Mouse (Mus musculus) lung, postnatal 25 days (tissue): ENCODE measurements around the gene Tenm2.
A peak's percentile ranks its signal among the peaks of the same experiment; 100 is the strongest.

ENCODE experiments used
- DNase-seq: peaks from one replicate; pipeline ENCODE4 v3.0.0; 2022; ENCODE audit warnings: low spot score

The Tenm2 gene

DNA sequence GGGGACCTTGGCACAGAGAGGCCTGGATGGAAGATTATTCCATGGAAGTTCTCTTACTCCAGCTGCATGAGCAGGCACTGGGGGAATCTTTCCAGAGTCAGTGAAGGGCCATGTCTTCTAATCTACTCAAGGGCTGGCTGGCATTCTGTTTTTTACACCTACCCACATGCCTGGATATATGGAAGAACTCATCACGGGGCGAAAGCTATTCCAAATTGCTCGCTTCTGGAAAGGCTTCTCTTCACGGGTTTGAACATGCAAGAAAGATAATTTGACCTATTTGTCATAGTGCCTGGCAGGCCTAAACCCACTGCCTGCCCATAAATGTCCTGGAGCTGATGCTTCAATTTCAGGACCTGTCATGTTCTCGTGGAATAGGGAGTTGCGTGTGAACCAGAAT, 965.8 kb downstream of the Tenm2 start:
- no peak for DNase-seq

DNA sequence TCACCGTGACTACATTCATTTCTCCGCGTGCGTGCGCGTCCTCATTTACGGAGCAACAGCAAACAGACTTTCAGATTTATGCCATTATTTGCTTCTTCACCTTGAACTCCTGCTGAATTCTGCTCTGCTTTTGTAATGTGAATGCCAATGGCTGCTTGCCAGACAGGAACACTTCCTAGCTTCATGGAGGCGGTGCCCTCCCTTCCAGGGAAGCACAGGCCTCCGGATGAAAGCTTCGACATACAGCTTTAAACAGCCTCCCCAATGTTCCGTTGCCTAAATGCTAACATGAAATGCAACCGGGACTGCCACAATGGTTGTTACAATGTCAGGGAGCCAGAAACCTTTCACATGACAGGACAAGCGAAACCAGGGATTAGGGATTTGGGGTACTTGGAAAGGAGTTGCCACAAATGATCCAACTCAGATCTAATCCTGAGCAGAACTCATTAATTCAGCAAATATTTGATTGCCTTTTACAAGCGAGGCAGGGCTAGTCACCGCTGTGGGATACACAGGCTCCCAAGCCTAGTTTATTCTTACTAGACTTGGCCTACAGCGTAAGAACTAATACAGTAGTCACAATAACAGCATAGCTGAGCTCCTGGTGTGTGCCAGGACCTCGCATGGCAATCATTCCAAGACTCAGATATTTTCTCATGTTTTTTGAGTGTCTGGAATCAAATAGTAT, 970.8 kb downstream of the Tenm2 start:
- no peak for DNase-seq

DNA sequence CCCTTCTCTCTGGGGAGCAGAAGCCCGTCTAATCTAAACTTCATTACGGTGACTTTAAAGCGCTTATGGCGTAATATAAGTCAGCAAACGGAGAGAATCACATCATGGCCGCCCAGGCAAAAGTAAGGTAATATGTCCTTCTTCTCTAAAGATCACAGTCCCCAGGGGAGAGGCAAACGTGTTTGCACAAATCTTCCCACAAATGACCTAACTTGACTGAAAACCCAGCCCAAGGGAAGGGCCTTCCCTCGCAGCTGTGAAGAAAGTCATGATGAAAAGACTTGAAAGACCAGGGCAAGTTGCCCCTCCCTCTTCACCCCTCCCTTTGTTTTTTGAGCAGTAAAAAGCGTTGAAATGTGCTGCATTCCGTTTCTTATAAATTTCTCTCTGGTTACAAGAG, 971.9 kb downstream of the Tenm2 start:
- DNase-seq: no peak

DNA sequence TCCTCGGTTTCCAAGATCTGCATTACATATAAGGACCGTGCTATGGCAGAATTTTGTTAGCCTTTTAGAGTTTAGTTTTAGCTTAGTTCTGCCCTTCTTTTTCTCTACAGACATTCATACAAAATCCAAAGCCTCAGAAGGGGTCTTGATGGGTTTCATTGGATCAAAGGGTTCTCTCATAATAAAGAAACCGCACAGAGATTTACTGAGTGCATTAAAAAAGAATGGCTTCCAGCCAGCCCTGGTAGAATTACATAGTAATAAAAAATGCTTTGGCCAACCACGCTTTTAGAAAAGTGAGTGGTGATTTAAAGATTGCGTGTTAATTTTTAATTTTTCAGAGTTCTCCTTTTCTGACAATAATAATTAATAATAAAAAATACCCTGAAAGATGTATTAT, 978.6 kb downstream of the Tenm2 start:
- no peak for DNase-seq

DNA sequence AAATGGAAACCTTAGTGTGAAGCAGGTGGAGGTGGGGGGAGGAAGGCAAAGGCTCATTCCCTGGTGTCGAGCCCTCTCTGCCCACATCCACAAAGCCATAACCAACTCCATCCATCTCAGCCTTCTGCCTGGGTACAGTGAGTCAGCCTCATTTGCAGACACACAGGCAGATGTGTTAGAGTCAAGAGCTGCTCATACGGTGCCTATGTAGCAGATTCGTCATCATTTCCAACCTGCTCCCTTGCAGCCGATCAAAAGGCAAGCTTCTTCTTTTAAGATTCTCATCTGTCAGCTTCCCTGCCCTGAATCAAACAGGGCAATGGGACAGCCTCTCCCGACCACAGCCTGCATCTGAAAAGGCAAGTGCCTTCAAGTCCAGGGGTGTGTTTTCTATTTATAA, 979.0 kb downstream of the Tenm2 start:
- no peak for DNase-seq

DNA sequence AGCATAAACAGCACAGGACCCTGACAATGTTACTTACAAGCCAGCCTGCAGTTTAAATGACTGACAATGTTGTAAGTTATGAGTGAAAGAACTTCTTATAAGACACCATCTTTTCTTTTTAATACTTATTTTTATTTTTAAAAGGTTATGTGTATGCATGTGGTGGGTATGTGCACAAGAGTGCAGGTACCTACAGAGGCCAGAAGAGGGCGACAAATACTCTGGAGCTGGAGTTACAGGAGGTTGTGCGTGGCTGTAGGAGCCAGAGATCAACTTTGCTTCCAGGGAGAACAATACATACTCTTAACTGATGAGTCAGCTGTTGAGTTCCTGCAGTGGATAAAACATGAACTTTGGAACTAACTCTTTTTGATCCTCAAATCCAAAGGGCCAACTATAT, 981.7 kb downstream of the Tenm2 start:
- no peak for DNase-seq

DNA sequence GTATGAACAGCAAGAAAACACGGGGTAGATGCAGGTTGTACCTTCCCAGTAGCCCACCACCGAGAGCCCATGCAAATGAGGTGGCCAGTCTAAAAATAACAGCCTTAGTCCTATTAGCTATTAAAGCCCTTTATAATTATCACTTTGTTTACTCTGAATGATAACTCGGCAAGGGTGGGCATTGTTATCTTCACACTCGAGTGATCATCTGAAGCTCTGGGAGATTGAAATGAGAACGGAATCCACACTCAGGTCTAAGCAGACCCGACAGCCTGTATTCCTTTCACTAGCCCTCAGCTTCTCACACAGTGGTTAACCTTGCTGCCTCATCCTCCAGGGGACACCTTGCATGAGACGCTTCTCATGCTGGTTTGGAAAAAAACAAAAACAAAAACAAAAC, 985.7 kb downstream of the Tenm2 start:
- no peak for DNase-seq

DNA sequence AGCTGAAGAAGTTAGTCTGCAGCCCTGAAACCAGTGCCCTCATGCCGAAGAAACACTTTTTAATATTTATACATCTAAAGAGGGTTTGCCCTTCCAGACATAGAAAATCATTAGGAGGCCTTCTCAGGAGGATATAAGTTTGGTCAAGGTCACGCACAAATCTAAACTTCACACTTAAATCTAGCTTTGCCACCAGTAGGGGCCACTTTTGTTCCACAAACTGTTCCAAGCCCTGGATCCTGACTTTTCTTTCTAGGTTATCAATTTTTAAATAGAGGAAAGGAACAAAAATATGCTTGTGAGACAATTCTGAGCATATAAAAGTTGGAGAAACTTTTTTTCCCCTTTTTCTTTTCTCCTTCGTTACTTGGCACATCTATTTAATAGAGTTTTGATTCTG, 989.6 kb downstream of the Tenm2 start:
- no peak for DNase-seq

DNA sequence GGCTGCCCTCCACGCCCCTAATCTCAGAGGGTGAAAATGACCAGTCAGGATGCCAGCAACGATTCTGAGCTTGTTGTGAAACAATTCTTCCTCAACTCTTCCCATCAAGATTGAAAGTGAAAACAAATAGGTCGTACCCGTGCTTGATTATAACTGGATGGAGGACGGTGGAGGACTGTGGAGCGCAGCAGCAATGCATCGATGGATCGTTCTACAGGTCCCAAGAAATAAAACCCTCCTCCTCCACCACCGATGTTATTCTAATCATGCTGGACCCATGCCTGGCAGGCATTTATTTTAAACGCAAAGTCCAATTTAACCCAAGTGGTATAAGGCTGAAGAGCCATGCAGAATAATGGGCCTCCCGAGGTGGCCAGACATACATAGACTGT, 991.3 kb downstream of the Tenm2 start:
- no peak for DNase-seq

DNA sequence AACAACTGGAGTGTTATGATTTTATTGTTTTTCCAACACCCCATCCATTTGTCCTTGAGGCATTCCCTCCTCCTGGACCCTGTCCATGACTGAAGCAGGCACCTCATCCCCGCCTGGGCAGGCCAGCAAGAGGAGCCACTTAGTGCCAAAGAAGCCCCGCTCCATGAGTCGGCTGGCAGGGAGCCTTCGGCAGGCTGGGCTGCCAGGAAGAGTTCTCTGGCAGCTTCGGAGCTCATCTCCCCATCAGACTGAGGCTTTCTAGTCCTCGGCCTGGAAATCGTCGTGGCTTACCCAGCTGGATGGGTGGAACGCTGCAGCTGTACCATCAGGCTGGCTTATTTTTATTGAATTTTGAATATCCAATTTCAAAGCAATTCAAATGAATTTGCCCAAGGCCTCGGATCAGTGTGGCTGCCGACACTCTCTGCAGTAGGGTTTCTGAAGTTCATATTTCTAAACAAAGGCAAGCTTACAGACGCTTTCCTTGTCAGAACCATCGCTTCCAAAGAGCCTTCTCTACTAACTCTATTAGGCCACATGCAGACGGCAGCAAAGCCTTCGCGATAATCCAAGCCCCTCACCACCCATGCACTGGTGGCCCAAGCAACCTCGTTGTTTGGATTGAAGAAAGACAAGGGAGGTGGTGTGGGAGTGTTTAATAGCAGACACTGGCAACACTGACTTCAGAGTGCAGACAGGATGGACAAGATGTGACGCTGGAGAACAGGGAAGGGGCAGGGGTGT, 991.8 kb downstream of the Tenm2 start:
- peak; percentile 10 for DNase-seq

DNA sequence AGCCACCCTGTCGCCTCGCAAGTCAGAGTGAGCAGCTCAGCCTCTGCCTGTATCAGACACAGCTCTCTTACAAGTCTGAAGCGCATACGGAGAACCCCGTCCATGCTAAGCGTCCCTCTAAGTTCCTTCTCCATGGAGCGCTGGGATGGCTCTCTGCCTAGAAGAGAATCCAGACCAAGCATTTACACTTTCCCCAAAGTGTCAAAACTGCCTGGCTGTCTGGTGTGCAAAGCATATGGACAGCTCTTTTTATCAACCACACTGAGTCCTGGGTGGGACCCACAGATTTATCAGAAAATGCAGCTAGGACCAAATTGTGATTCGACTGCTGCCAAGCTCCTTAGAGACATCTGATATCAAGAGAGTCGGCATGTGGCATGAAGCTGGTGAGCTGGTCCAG, 996.9 kb downstream of the Tenm2 start:
- DNase-seq: no peak

DNA sequence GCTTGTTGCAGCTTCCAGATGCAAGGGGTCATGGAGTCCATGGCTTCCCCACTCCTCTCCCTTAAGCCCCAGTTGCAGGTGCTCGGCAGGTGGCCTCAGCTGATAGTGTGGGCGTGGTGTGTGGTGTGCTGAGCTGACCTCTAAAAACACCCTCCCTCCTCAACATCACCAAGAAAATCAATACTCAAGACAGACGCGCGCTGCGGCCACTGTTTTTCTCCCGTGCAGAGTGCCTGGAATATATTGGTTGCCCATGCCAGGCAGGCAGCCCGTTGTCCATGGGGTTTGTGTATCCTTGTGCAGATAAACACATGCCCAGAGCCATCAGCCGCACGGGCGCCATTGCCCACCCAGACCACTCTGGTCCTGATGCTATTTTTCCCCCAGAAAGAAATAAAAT, 1007.1 kb downstream of the Tenm2 start:
- DNase-seq: no peak

DNA sequence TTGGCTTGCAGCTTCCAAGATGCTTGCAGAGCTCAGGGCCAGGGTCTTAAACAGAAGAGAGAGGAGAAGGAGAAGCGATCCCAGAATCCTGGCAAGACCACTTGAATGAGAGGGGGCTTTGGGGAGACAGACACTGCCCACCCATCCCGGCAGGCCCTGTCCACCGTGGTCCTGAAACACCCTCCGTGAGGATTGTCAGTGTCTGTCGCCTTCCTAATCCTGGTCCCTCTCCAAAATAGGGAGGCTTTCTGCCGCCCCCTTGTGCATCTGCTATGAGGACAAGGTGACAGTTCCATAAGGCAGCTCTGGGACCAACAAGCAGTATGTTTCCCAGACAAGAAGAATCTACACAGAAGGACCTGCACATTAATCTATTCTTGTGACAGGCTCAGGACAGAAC, 1007.6 kb downstream of the Tenm2 start:
- DNase-seq: no peak

DNA sequence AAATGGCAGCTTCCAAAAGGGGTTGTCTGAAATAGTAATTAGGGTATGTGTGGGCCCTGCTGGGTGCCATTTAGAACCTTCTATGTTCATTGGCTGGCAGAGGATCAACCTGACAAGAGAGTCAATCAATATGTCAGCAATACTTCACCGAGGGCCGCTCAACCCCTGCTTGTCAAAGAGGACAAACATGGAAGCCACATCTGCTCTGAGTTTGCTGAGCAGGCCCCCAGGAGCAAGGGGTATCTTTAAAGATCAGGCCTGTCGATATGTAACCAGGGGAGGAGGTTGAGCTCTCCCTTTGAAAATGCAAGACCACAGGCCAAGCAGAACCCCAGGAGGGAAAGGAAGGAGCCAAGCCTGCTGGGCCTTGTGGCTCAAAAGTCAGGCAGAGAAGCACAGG, 1009.7 kb downstream of the Tenm2 start:
- no peak for DNase-seq

DNA sequence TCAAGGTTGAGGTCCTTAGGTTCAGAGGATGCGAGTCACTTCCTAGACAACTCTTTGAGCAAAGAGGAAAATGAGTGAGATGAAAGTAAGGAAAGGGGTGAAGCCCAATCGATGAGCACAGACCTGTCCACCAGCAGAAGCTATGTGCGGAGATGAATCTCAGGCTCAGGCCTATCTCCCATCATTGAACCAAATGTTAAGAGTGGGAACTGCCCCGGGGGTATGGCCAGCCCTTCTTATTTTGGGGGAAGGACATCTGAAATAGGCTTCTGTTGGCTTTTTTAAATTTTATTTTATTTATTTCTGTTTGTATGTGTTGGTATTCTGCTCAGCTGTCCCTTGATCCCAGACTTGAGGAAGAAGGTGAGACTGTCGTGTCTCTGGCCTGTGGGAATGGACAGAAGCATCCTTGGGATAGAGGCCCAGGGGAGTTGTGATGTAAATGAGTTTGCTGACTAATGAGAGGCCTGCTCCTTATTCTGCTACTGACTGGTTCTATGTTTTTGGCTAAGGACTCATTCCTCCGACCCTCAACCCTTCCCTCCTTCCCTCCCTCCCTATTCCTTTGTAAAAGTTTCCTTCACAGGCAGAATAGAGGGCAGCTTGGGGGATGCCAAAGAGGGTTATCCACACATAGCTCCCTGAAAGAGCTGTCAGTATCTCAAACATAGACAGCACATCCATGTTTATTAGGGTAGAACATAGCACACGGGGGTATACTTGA, 1011.9 kb downstream of the Tenm2 start:
- DNase-seq: no peak

DNA sequence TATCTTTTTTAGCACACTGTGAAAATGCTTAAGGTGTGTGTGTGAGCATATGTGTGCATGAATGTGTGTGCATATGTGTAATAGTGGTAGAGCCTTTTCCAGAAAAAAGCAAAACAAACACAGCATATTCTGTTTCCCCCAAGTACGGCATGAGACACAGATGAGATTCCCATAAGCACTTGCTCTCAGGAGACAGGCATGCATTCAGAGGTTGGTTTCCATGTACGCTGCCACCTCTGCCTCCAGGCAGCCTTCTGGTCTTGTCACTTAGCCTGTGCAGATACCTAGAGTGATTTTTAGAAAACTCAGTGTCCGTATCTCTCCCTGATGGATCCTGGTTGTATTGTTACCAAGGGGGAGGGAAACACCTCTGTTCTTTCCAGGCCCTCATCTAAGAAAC, 1013.7 kb downstream of the Tenm2 start:
- no peak for DNase-seq

DNA sequence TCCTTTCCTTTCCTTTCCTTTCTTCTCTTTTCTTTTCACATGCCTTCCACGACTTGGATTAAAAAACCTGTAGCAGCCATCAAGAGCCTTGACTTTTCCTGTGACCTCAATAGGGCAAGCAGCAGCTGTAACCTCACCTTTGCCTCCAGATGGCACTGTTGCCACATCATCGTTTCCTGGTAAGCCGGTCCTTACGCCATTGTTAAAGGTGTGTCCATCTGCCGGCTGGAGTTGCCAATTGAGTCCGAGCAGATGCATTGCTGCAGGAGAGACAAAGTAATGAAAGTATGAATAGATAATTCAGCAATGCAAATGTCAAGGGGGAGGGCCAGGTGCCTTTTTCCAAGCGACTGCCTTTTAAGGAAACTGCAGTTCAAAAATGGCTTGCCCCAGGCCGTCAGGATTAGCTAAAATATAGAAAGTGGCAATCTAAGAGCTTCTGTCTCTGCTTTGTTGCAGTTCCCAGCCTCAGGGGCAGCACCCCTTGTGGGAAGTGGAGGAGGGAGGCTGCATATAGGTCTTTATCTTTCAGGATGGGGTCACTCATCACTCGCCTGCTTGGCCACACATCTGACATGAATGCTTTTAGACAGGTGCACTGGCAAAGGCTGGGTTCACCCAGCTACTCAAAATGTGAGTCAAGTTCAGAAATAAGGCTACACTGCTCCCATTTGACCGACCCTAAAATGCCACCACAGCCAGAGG, 1014.3 kb downstream of the Tenm2 start:
- DNase-seq: peak; percentile 63

DNA sequence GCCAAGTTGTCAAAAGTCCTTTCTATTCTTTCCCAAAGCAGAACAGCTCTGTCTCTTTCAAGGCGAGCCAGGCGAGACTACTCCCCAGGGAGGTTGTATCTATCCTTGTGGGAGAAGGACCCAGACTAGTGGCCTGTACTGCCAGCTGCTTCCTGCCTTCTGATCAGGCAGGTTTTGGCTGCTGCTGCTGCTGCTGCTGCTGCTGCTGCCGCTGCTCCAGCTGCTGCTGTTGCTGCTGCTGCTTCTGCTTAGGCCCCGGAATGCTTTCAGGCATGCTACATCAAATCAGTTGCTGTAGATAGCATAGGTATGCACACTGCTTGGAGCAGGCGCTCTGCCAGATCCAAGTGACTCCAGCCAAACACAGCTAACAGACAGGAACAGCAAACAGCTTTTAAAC, 1015.1 kb downstream of the Tenm2 start:
- no peak for DNase-seq

DNA sequence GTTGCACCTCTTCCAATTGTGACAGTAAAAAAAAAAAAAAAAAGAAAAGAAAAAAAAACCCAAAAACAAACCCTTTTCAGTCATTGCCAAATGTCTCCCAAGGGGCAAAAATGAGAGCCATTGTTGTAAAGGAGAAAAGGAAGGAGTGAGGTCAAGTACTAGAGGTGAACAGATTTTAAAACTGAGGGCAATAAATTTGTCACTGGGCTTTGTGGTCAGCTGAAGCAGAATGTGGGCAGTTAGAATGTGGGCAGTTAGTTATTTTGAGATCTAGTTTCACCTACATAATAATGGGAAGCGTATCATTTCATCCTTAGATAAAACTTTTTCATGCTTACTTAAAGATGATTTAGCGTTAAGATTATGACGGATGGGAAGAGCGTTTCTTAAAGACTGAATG, 1016.2 kb downstream of the Tenm2 start:
- no peak for DNase-seq

DNA sequence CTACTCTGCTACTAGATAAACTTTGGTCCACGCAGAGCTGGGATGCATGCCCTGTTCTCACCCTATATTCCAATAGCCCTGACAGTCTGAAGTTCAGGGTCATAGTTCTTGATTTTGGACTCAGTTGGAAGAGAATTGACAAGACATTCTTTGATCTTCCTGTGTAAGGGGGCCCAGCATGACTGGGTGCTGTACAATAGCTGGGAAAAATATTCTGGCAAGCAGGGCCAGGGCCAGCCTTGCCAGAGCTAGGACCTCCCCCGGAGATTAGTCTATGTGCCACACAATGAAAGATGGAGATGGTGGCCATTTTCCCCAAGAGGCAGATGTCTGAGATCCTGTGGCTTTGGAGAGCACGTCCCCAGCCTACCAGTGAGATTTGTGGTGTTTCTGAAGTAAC, 1021.2 kb downstream of the Tenm2 start:
- DNase-seq: no peak

DNA sequence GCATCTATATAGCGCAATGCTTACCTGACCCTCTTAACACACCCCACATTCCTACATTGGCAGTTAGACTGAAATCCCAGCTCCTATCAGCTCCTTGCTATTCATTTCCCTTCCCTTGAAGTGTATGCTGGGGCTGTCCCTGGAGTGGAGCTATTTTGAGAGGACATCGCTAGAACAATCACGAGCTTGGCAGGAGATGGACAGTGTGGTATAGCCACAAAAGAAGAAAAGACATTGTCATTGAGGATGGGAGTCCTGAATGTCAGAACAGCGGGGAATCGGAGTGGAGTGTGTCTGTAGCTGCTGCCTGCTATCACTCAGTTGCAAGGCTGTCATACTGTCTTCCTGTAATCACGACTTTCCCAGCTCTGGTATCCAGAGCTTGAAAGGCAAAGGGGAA, 1031.4 kb downstream of the Tenm2 start:
- DNase-seq: no peak

DNA sequence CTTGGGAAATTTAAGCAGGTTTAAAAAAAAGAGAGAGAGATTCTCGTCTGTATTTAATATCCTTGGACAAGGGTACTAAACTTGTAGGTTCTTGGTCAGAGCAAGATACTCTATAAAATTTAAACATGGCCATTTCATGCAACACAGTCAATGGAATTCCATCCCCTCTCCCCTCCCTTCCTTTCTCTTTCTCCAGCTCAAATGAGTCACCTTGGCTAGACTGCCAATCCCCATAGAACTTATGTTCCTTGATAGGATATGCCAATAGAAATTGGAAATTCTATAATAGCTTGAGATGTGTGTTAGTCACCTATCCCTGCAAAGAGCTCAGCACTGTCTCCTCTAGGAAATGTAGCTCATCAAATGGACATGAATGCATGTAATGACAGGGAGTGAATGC, 1031.9 kb downstream of the Tenm2 start:
- no peak for DNase-seq

DNA sequence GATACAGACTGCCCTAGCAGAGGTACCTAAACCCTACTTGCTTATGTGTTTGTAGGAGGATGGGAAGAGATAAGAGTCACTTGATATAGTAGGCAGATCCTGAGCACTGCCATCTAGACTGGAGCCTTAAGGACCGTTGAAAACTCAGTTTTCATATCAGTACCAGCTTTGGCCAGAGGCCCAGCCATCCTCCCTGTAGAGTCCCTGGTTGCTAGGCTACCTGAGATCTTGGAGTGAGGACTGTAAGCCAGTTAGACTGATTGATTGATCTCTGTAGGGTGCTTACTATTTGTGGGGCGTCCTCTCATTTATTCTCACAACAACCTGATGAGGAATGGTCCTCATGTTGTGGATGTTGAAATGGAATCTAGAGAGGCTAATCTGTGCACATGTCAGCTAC, 1041.4 kb downstream of the Tenm2 start:
- DNase-seq: no peak
